Mouse (Mus musculus): Measurements from ENCODE around the gene Car4. TPM values are rescaled to one million over a fixed set of nuclear protein-coding genes. Genes with fewer than 3 reads are reported as not detected.

Gene Car4
- 10 to 100 TPM; 10.2 to 13.5 TPM for total RNA-seq (2021)
- long read RNA-seq, experiment 1, transcript Car4-201 (8 exons, 1,256 nt) = major isoform, 18 of 24 reads
- long read RNA-seq, experiment 1, partial matches to known transcripts = 2 of 24 reads
- long read RNA-seq, experiment 1, other reads (novel, unspliced or antisense) = 4 of 24 reads
- long read RNA-seq, experiment 2, transcript Car4-201 (8 exons, 1,256 nt) = major isoform, 23 of 24 reads
- long read RNA-seq, experiment 2, partial matches to known transcripts = 1 of 24 reads
- long read RNA-seq, experiment 2, other reads (novel, unspliced or antisense) = 0 of 24 reads

DNA sequence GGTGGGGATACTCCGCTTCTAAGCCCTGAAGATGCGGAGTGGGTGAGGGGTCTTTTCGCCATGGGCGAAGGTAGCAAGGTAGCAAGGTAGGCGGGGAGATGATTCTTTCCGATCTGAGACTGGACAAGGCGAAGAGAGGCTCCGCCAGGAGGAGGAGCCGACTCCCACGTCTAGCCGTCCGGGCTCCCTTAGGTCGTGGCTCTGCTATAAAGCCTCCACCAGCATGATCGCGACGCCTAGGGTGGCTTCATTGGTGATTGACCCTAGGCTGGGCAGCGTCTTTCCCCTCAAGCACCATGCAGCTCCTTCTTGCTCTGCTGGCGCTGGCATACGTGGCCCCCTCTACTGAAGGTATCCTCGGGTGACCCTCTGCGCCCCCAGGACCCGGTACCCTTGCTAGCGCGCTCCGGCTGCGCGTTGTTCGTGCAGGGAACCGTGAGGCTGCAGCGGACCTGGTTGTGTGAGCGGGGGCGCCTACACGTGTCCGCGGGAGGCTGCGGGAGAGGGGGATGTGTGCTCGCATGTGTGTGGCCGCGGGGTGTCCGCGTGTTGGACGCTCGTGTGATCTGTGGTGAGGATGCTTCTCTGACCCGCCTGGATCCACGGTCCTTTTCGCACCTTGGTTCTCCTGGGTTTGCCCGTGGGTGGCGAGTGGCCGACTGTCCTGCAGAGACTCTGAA is at the start of gene Car4:
TSS of gene Car4 (plus strand) at position 196 of the 680 bp plus-strand sequence.
- DNase-seq = peak; percentile 26
- no peak for TF ChIP-seq CTCF (IDR thresholded peaks at IDR 0.05)
- H3K4me3 ChIP-seq = peak within 1 kb of the TSS; percentile 71
- peak within 1 kb of the TSS; percentile 65 for H3K27ac ChIP-seq
- intact Hi-C loops (cut with DNase I) = no loop called here

DNA sequence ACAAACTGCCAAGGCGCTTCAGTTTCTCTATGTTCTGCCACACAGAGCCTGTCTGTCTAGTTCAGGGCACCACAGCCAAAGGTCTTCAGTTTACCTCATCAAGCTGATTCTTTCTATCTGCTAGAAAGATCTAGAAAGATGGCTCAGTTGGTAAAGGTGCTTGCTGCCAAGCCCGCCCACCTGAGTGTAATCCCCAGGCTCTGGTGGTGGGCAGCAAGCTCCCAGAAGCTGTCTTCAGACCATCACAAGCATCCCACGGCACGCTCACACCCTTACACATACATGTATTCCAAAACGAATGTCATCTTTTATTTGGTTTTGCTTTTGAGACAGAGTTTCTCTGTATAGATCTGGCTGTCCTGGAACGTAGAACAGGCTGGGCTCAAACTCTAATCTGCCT is 49.1 kb upstream of the Car4 start:
- DNase-seq = no peak
- H3K4me3 ChIP-seq = no peak overlapping the region
- H3K27ac ChIP-seq = no peak overlapping the region
- intact Hi-C loops (cut with DNase I) = no loop called here
- no peak for TF ChIP-seq CTCF (IDR thresholded peaks at IDR 0.05)

DNA sequence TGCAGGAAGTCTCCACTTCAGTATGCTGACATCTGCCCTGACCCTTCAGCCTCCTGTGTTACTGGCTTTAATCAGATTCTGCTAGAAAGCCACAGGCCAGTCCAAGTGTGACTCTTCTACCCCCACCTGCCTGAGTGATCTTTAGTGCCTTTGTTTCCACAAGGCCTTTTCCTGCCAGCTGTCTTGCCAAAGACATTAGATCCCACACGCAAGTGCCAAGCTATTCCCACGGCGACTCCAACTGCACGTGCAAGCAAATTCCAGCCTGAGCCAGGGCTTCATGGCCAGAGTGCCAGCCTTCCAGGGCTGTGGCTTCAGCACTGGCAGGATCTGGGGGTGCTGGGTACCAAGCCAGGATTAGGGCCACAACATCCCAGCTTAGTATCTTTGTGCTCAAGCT is 47.2 kb upstream of the Car4 start:
- Histone ChIP-seq H3K27ac (no peak overlapping the region), H3K4me3 (no peak overlapping the region)
- intact Hi-C loops (cut with DNase I) = no loop called here
- TF ChIP-seq CTCF (IDR thresholded peaks at IDR 0.05) = no peak
- DNase-seq = no peak

DNA sequence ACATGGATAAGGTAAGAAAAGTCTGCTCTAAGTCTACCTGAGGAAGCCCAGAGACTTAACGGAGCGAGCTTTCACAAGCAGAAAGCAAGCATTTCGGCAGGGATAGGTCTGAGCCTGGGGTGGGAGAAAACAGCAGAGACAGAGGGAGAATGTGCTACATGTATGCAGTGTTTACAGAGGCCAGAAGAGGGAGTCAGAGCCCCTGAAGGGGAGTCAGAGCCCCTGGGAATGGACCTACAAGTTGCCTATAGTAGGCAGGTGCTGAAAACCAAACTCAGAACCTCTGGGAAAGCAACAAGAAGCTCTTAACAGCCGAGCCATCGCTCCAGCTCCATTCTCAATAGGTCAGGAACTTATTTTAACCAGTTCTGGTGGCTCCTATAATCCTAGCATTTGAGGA is 42.9 kb upstream of the Car4 start:
- intact Hi-C loops (cut with DNase I) = loop anchor here (5.0 kb wide), 2 partner anchors 268 to 348 kb away; no protein-coding TSS in a partner anchor
- H3K4me3 ChIP-seq = no peak overlapping the region
- no peak overlapping the region for H3K27ac ChIP-seq
- DNase-seq = no peak
- TF ChIP-seq CTCF (IDR thresholded peaks at IDR 0.05) = no peak

DNA sequence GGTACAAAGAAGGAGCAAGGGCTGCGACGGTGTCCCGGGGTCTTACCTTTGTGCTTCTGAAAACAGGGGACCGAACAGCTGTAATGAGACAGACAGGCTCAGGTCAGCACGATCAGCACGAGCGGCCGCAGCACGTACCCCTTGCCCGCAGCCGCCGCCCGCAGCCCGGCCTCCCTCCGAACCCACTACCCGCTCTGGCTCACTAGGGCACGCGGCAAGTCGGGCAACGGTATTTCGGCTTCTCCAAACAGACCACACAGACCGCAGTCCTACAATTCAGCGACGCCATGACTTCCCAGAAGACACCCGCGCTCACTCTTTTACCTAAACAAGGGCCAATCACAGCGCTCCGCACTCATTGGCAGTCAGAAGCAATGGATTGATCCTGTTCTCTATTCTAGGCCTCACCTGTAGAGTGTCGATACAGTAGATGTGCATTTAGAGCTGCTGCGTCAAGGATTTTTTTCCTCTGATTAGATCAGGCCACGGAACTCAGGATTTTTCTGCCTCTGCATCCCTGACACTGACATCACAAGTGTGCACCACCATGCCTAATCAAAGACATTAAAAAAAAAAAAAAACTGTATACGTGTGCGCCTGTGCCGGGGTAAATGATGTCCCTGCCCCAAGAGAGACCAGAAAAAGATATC is 41.4 kb upstream of the Car4 start, which contains the start of gene Znhit3:
TSS of gene Znhit3 (minus strand) at position 314 of the 650 bp plus-strand sequence.
- TF ChIP-seq CTCF (IDR thresholded peaks at IDR 0.05) = no peak
- intact Hi-C loops (cut with DNase I) = loop anchor here (5.0 kb wide), 2 partner anchors 266 to 346 kb away; no protein-coding TSS in a partner anchor
- Histone ChIP-seq H3K4me3 (peak within 1 kb of the TSS; percentile 93), H3K27ac (peak within 1 kb of the TSS; percentile 82)
- peak; percentile 84 for DNase-seq

DNA sequence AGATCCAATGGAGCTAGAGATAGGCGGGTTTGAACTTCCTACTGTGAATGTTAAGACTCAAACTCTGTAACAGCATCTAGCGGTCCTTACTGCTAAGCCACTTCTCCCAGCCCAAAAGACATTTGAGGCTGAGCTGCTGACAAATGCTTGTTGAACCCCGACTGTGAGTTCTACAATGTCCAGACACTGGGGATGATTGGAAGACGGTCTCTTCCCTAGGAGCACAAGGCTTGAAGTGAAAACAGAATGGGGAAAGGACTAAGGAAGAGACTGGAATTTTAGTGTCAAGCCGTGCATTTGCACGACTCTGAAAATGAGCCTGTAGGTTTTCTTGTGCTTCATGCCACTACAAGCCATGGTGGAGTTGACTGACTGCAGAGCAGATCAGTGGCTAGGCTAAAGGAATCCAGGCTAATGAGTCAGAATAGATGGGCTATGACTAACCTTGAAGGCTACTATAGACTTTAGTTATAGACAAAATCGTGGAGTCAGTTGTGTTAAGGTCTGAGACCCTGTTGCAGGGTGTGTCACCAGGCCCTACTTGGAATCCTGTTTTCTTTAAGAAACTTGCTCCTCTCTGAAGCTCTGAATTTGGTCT is 40.8 kb upstream of the Car4 start:
- Histone ChIP-seq H3K27ac (peak overlapping the region; percentile 82), H3K4me3 (peak overlapping the region; percentile 93)
- intact Hi-C loops (cut with DNase I) = loop anchor here (5.0 kb wide), 2 partner anchors 265 to 345 kb away; no protein-coding TSS in a partner anchor
- no peak for DNase-seq
- no peak for TF ChIP-seq CTCF (IDR thresholded peaks at IDR 0.05)

DNA sequence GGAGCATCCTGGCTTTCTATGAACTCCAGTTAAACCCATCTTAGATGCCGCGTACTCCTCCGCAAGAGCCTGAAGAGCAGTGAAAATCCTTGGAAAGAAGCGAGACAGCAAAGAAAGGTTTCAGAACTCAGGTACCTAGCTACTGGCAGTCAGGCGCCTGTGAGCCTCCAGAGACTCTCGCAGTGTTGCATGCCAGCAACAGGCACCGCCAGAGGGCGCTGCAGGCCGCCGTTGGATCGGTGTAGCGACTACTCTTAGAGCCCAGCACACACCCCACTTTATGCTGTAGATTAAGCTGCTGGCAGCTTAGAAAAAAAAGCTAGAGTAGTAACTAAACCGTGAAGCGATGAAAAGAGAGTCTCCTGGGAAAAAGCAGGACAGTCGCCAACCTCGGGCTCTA is 39.2 kb upstream of the Car4 start:
- DNase-seq = peak; percentile 90
- intact Hi-C loops (cut with DNase I) = loop anchor here (2.0 to 5.0 kb wide), 3 partner anchors 62 to 344 kb away; no protein-coding TSS in a partner anchor
- peak; percentile 98; the same call in 1 of the 2 replicates for TF ChIP-seq CTCF (IDR thresholded peaks at IDR 0.05)
- no peak overlapping the region for H3K27ac ChIP-seq
- H3K4me3 ChIP-seq = peak overlapping the region; percentile 57

DNA sequence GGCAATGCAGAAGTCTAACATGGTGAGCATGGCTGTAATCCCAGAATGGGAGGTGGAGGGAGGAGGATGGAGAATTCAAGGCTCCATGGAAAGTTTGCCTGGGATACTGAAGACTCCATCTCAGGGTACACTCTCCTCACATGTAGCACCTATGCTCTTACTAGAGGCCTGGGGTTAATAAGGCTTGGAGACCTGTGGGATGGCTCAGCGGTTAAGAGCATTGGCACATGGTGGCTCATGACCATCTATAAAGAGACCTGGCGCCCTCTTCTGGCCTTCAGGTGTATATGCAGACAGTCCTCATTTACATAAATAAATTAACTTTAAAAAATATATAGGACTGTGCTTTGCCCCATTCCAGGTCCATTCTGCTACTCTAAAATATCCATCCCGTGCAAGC is 38.3 kb upstream of the Car4 start:
- TF ChIP-seq CTCF (IDR thresholded peaks at IDR 0.05) = peak; percentile 67
- intact Hi-C loops (cut with DNase I) = loop anchor here (2.0 to 5.0 kb wide), 3 partner anchors 62 to 343 kb away; no protein-coding TSS in a partner anchor

DNA sequence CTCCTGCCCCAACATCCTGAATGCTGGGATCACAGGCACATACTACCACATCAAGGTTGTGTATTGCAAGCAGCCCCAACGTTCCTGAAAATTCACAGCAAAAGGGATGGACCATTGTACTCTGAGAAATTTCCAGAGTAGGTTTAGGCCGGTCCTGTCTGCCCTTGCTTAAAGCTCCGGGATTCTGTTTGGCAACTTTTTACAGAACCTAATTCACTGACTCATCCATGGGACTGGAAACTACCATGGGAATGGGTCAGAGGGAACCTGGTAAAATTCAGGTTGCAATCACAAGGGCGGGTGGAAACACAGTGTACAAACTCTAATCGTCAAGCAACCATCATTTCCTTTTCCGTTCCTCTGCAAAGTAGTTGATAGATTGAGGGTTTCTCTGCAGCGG is 37.6 kb upstream of the Car4 start:
- no peak overlapping the region for H3K4me3 ChIP-seq
- no peak for TF ChIP-seq CTCF (IDR thresholded peaks at IDR 0.05)
- DNase-seq = no peak
- no peak overlapping the region for H3K27ac ChIP-seq
- intact Hi-C loops (cut with DNase I) = loop anchor here (2.0 to 5.0 kb wide), 3 partner anchors 61 to 342 kb away; no protein-coding TSS in a partner anchor

More for the DNA sequence above, 38.3 kb upstream of the Car4 start:
- Histone ChIP-seq H3K4me3 (no peak overlapping the region), H3K27ac (no peak overlapping the region)
- peak; percentile 37 for DNase-seq

DNA sequence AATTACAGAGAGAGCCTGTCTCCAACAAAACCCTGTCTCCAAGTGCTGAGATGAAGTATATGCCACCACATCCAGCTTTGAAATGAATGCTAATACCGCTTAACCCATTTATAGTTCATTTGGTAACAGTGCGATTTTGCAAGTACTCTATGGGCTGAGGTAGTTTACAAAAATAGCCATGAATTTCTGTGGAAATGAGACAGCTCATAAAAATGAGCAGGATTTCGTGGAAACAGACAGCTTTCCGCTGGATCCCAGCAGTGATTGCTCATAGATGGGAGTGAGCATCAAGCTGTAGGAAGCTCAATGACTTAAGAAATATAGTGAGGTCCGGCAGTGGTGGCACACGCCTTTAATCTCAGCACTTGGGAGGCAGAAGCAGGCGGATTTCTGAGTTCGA is 36.6 kb upstream of the Car4 start:
- H3K4me3 ChIP-seq = no peak overlapping the region
- no peak overlapping the region for H3K27ac ChIP-seq
- TF ChIP-seq CTCF (IDR thresholded peaks at IDR 0.05) = no peak
- intact Hi-C loops (cut with DNase I) = no loop called here
- no peak for DNase-seq

DNA sequence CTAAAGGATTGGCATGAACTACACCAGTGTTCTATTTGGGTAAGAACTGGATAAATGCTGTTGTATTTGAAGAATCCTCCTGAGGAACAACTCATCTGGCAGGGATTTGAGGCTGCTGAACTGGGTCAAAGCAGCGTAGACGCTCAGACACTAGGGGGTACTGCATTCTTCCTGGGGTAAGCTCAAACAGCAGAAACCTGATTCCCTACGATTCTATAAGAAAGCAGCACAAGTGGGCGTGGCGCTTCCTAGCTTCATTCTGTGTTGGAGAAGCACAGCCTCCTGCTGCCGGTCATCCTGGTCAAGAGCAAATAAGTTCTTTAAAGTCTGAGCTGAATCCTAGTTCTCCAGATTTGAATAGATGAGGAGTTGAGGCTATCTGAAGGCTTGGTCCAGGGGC is 25.3 kb upstream of the Car4 start:
- no peak overlapping the region for H3K4me3 ChIP-seq
- intact Hi-C loops (cut with DNase I) = no loop called here
- DNase-seq = no peak
- TF ChIP-seq CTCF (IDR thresholded peaks at IDR 0.05) = no peak
- no peak overlapping the region for H3K27ac ChIP-seq

DNA sequence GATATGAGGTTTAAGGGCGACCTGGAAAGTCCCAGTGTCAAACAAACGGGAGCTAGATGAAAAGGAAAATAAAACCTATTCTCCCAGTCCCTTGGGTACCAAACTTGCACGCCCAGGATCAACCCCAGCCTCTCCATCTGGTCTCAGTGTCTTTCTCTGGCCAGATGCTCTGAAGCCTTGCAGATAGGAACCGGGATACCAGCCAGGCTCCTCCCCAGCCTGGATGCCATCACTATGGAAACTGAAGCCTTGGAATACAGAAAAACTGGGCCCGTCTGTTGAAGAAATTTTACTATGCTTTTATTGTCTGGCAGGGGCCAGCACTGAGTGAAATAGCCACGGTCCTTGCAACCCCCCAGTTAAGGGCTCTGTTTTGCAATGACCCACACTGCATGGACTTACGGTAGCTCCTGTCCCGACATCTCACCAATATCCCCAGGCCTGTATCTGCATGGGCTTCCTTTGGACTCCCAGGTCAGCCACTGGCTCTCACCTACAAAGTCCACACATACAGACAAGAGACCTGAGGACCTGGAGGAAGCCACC is 18.0 kb upstream of the Car4 start:
- no peak for TF ChIP-seq CTCF (IDR thresholded peaks at IDR 0.05)
- H3K4me3 ChIP-seq = no peak overlapping the region
- no peak for DNase-seq
- no peak overlapping the region for H3K27ac ChIP-seq
- intact Hi-C loops (cut with DNase I) = no loop called here

All from gastrocnemius, adult 2 months (tissue).